10 mouse cellular contexts compared by ENCODE assay signal in genomic region chr6:49142428-49142827, GRCm38 (mm10).
DNase-seq lines count a peak whose midpoint lies in the region; ATAC-seq and TF ChIP-seq lines count a peak whose summit lies in the region.
"Had no signal": no experiment of that assay in that cellular context is flagged by ENCODE, and none has a peak within 500 bp of the region (broad histone marks: within the 10 kb centered on the region; RNA-seq: fewer than 3 reads in every experiment).

No protein-coding gene starts in this region.

- no peak for TF ChIP-seq POLR2A in spleen, adult 2 months (IDR thresholded peaks at IDR 0.05; ENCODE audit: low read depth, low read length)

- H3K4me3 ChIP-seq in forebrain, postnatal 0 days (ENCODE audit: low read depth, low read length), result no peak overlapping the region
- no peak overlapping the region for H3K4me3 ChIP-seq in forebrain, embryonic 11.5 days (ENCODE audit: low read depth, low read length)
- H3K4me3 ChIP-seq in spleen, adult 2 months (ENCODE audit: extremely low read depth, insufficient read depth, insufficient read length), result no peak overlapping the region
- H3K4me3 ChIP-seq: limb, embryonic 13.5 days had no signal

- no peaks in the 10 kb centered on the region for H3K9me3 ChIP-seq in forebrain, postnatal 0 days (ENCODE audit: low read length)
- no peaks in the 10 kb centered on the region for H3K9me3 ChIP-seq in forebrain, embryonic 11.5 days (ENCODE audit: control insufficient read depth, low read length)
- H3K9me3 ChIP-seq: G1E; limb, embryonic 13.5 days had no signal

- no peaks in the 10 kb centered on the region for H3K36me3 ChIP-seq in forebrain, postnatal 0 days (ENCODE audit: insufficient read depth)
- H3K36me3 ChIP-seq in forebrain, embryonic 11.5 days (ENCODE audit: control insufficient read depth, insufficient read depth, low read length), result no peaks in the 10 kb centered on the region
- H3K36me3 ChIP-seq in spleen, adult 2 months (ENCODE audit: control insufficient read depth, insufficient read depth, low read length), result no peaks in the 10 kb centered on the region
- H3K36me3 ChIP-seq: limb, embryonic 13.5 days had no signal

- H3K4me2 ChIP-seq in forebrain, postnatal 0 days (ENCODE audit: low read depth), result no peak overlapping the region
- no peak overlapping the region for H3K4me2 ChIP-seq in forebrain, embryonic 11.5 days (ENCODE audit: low read depth, low read length, severe bottlenecking)
- H3K4me2 ChIP-seq: limb, embryonic 13.5 days had no signal

- DNase-seq in forebrain, postnatal 0 days, result no peak
- DNase-seq in forebrain, embryonic 11.5 days (ENCODE audit: low spot score), result no peak
- no peak for DNase-seq in spleen, adult 2 months (ENCODE audit: low read depth in 1 of 2, low spot score in 2 of 2)
- DNase-seq in spleen, postnatal 4 days (ENCODE audit: low spot score in 2 of 2), result no peak
- DNase-seq in cerebellum, postnatal 10 days, result peak; percentile 33 to 51
- DNase-seq in lung, postnatal 14 days, result peak; percentile 54
- no peak for DNase-seq in right cerebral cortex, adult 18-20 months

- peak; percentile 48 for TF ChIP-seq CTCF in forebrain, postnatal 0 days (IDR thresholded peaks at IDR 0.05; ENCODE audit: low read depth)
- peak; percentile 7; the same call in 1 of the 2 replicates for TF ChIP-seq CTCF in spleen, adult 2 months (IDR thresholded peaks at IDR 0.05; ENCODE audit: extremely low read depth, insufficient read depth, insufficient read length, insufficient replicate concordance)

- H3K9ac ChIP-seq in forebrain, postnatal 0 days, result no peak overlapping the region
- no peak overlapping the region for H3K9ac ChIP-seq in forebrain, embryonic 11.5 days (ENCODE audit: low read length)
- H3K9ac ChIP-seq: limb, embryonic 13.5 days had no signal

- H3K4me1 ChIP-seq in forebrain, postnatal 0 days (ENCODE audit: insufficient read depth), result no peaks in the 10 kb centered on the region
- H3K4me1 ChIP-seq in forebrain, embryonic 11.5 days (replicated peaks; ENCODE audit: control insufficient read depth, insufficient read depth, low read length), result 0 out of 2 replicates have a peak, but pooled peaks cover 2% of the 10 kb centered on the region
- H3K4me1 ChIP-seq in spleen, adult 2 months (ENCODE audit: control insufficient read depth, insufficient read depth, insufficient read length), result no peaks in the 10 kb centered on the region

- 92% methylated on average over 9 of the region's 9 CpGs for whole genome bisulfite sequencing in forebrain, postnatal 0 days
- WGBS in forebrain, embryonic 11.5 days, result 88% methylated on average over 9 of the region's 9 CpGs
- WGBS in spleen, adult 2 months, result 95% methylated on average over 9 of the region's 9 CpGs

- ATAC-seq in forebrain, postnatal 0 days, result no peak
- ATAC-seq in forebrain, embryonic 11.5 days (replicated peaks; ENCODE audit: low FRiP score), result no peak
- ATAC-seq in megakaryocyte, adult 5-6 weeks (ENCODE audit: poor library complexity, severe bottlenecking), result no peak

- no peak overlapping the region for H3K27ac ChIP-seq in forebrain, postnatal 0 days (ENCODE audit: low read depth, low read length)
- H3K27ac ChIP-seq in forebrain, embryonic 11.5 days (ENCODE audit: low read depth, low read length), result no peak overlapping the region
- H3K27ac ChIP-seq in spleen, adult 2 months (ENCODE audit: insufficient read depth, low read length), result no peak overlapping the region
- H3K27ac ChIP-seq: limb, embryonic 13.5 days had no signal

- no peaks in the 10 kb centered on the region for H3K27me3 ChIP-seq in forebrain, postnatal 0 days (ENCODE audit: insufficient read depth, low read length)
- no peaks in the 10 kb centered on the region for H3K27me3 ChIP-seq in forebrain, embryonic 11.5 days (ENCODE audit: control insufficient read depth, insufficient read depth, low read length)
- H3K27me3 ChIP-seq in spleen, adult 2 months (ENCODE audit: control insufficient read depth, insufficient read depth, low read length), result no peaks in the 10 kb centered on the region
- H3K27me3 ChIP-seq: limb, embryonic 13.5 days had no signal

Comparison
In these comparisons a context has a peak if more than half of its experiments do, and no peak if none do; other contexts are left out.
1. DNase-seq: peak in cerebellum, postnatal 10 days (2 of 2) and lung, postnatal 14 days (single experiment); none in forebrain, postnatal 0 days (single experiment), forebrain, embryonic 11.5 days (single experiment), spleen, adult 2 months (0 of 2), spleen, postnatal 4 days (0 of 2) and right cerebral cortex, adult 18-20 months (single experiment).